Mouse (Mus musculus) liver, adult 2 months (tissue): Measurements from ENCODE around the gene Pde2a. TPM values are rescaled to one million over a fixed set of nuclear protein-coding genes. Genes with fewer than 3 reads are reported as not detected.

ENCODE experiments used
- DNase-seq: peaks from one replicate; pipeline ENCODE4 v3.0.0-alpha.2; 2011; ENCODE audit warnings: low read depth, low spot score; ENCODE audit errors: extremely low read depth
- H3K27ac ChIP-seq: fragments of 200-500 bp; replicated peaks from 2 replicates; pipeline ENCODE4 v1.5.1; 2012; ENCODE audit warnings: low read depth, mild to moderate bottlenecking, control low read depth, inconsistent platforms, low read length; ENCODE audit not compliant: insufficient read depth
- H3K27me3 ChIP-seq: fragments of 200-500 bp; 2 replicates; pipeline ENCODE4 v1.6.1; 2012; ENCODE audit warnings: mild to moderate bottlenecking, moderate library complexity, low read length, inconsistent platforms; ENCODE audit not compliant: control insufficient read depth, insufficient read depth
- H3K36me3 ChIP-seq: fragments of 200-500 bp; 2 replicates; pipeline ENCODE4 v1.6.1; 2012; ENCODE audit warnings: low read length, inconsistent platforms; ENCODE audit not compliant: control insufficient read depth, insufficient read depth
- H3K4me1 ChIP-seq: fragments of 200-500 bp; 2 replicates; pipeline ENCODE4 v1.6.1; 2011; ENCODE audit warnings: low read length; ENCODE audit not compliant: control insufficient read depth, insufficient read depth
- H3K4me3 ChIP-seq: fragments of 200-500 bp; 2 replicates; pipeline ENCODE4 v1.5.1; 2011; ENCODE audit warnings: low read depth, mild to moderate bottlenecking, control low read depth, low read length, moderate library complexity; ENCODE audit not compliant: insufficient read depth
- H3K79me2 ChIP-seq: fragments of 200-500 bp; 2 replicates; pipeline ENCODE4 v1.6.1; 2012; ENCODE audit warnings: inconsistent platforms, mild to moderate bottlenecking, low read length, moderate library complexity; ENCODE audit not compliant: control insufficient read depth, insufficient read depth
- H3K9ac ChIP-seq: fragments of 200-500 bp; 2 replicates; pipeline ENCODE4 v1.6.1; 2012; ENCODE audit warnings: low read depth, mild to moderate bottlenecking, control low read depth, inconsistent platforms, low read length
- CTCF ChIP-seq: fragments of 200-500 bp; IDR thresholded peaks from 2 replicates; pipeline ENCODE4 v1.5.1; 2011; ENCODE audit warnings: low read depth, low read length, control low read depth
- POLR2A ChIP-seq: fragments of 200-500 bp; IDR thresholded peaks from 2 replicates; pipeline ENCODE4 v1.6.1; 2011; ENCODE audit warnings: low read length, control low read depth; ENCODE audit not compliant: insufficient read depth; ENCODE audit errors: extremely low read depth
- WGBS: fragments of 180-500 bp; shearing (Covaris S2); methylation state at CpG from one replicate; pipeline ENCODE4 v1.1.7; 2018; 5-methylcytosine and 5-hydroxymethylcytosine counted together
- polyA plus RNA-seq: library from polyadenylated mRNA; depleted of rRNA; stranded (reverse); fragments of >200 nt; gene quantifications from 2 replicates; pipeline ENCODE4 v1.2.3, GENCODE M21; 2012
- total RNA-seq: library from RNA; depleted of rRNA; stranded (reverse); fragments of >200 nt; gene quantifications from 2 replicates; pipeline ENCODE4 v1.2.3, GENCODE M21; 2014

The Pde2a gene
- total and polyA plus RNA-seq, 2 experiments: 7.7 to 11.4 TPM

- H3K27ac ChIP-seq: no peak within 1 kb of the TSS
- H3K79me2 ChIP-seq: no peaks in the 10 kb centered on the region
- H3K36me3 ChIP-seq: peaks cover 22% of the 10 kb centered on the region
- H3K27me3 ChIP-seq: no peaks in the 10 kb centered on the region
- DNase-seq: no peak
- TF ChIP-seq POLR2A: no peak
- TF ChIP-seq CTCF: no peak
- H3K4me1 ChIP-seq: no peaks in the 10 kb centered on the region
- WGBS: 88% methylated on average over 11 of the region's 11 CpGs
- H3K9ac ChIP-seq: no peak within 1 kb of the TSS
- no peak within 1 kb of the TSS for H3K4me3 ChIP-seq
Observed at GRCm38 (mm10) chr7:101410267-101410936, 11.1 kb upstream of the Pde2a start, which contains the start of gene Gm45837. Gene Gm45837 (plus strand): TSS chr7:101410886.

GRCm38 (mm10) chr7:101412796-101413195 is 8.7 kb upstream of the Pde2a start:
- no peak overlapping the region for H3K4me3 ChIP-seq
- H3K36me3 ChIP-seq: peaks cover 14% of the 10 kb centered on the region
- H3K9ac ChIP-seq: no peak overlapping the region
- no peaks in the 10 kb centered on the region for H3K4me1 ChIP-seq
- H3K27ac ChIP-seq: no peak overlapping the region
- peak; percentile 66 for DNase-seq
- no peaks in the 10 kb centered on the region for H3K79me2 ChIP-seq
- H3K27me3 ChIP-seq: no peaks in the 10 kb centered on the region
- peak; percentile 95 for TF ChIP-seq CTCF
- TF ChIP-seq POLR2A: no peak

- no peak overlapping the region for H3K9ac ChIP-seq
- H3K4me1 ChIP-seq: no peaks in the 10 kb centered on the region
- H3K36me3 ChIP-seq: peaks cover 4% of the 10 kb centered on the region; the same call in 1 of the 2 replicates
- DNase-seq: no peak
- no peak overlapping the region for H3K27ac ChIP-seq
- no peaks in the 10 kb centered on the region for H3K79me2 ChIP-seq
- no peak for TF ChIP-seq POLR2A
- TF ChIP-seq CTCF: no peak
- no peak overlapping the region for H3K4me3 ChIP-seq
- no peaks in the 10 kb centered on the region for H3K27me3 ChIP-seq
- WGBS: 74% methylated on average over 4 of the region's 4 CpGs
Observed at GRCm38 (mm10) chr7:101414209-101414608, 7.3 kb upstream of the Pde2a start.

- no peak overlapping the region for H3K4me3 ChIP-seq
- no peaks in the 10 kb centered on the region for H3K79me2 ChIP-seq
- TF ChIP-seq POLR2A (no peak), CTCF (no peak)
- 72% methylated on average over 7 of the region's 7 CpGs for WGBS
- no peaks in the 10 kb centered on the region for H3K27me3 ChIP-seq
- peaks cover 3% of the 10 kb centered on the region; the same call in 1 of the 2 replicates for H3K36me3 ChIP-seq
- DNase-seq: no peak
- no peak overlapping the region for H3K27ac ChIP-seq
- no peak overlapping the region for H3K9ac ChIP-seq
- H3K4me1 ChIP-seq: no peaks in the 10 kb centered on the region
Observed at GRCm38 (mm10) chr7:101414661-101415511, 6.6 kb upstream of the Pde2a start.

- H3K27me3 ChIP-seq: no peaks in the 10 kb centered on the region
- H3K9ac ChIP-seq: no peak overlapping the region
- no peak for DNase-seq
- H3K4me1 ChIP-seq: no peaks in the 10 kb centered on the region
- no peak overlapping the region for H3K27ac ChIP-seq
- H3K4me3 ChIP-seq: no peak overlapping the region
- no peaks in the 10 kb centered on the region for H3K79me2 ChIP-seq
- WGBS: 64% methylated on average over 8 of the region's 8 CpGs
- no peaks in the 10 kb centered on the region for H3K36me3 ChIP-seq
- no peak for TF ChIP-seq POLR2A
- TF ChIP-seq CTCF: no peak
Observed at GRCm38 (mm10) chr7:101415512-101416100, 5.9 kb upstream of the Pde2a start.

GRCm38 (mm10) chr7:101416391-101416790 is 5.1 kb upstream of the Pde2a start:
- no peak overlapping the region for H3K9ac ChIP-seq
- no peak overlapping the region for H3K4me3 ChIP-seq
- no peaks in the 10 kb centered on the region for H3K4me1 ChIP-seq
- 71% methylated on average over 5 of the region's 5 CpGs for WGBS
- no peak overlapping the region for H3K27ac ChIP-seq
- no peaks in the 10 kb centered on the region for H3K79me2 ChIP-seq
- no peak for DNase-seq
- no peak for TF ChIP-seq CTCF
- no peak for TF ChIP-seq POLR2A
- no peaks in the 10 kb centered on the region for H3K36me3 ChIP-seq
- H3K27me3 ChIP-seq: no peaks in the 10 kb centered on the region
